8 mouse cellular contexts compared by ENCODE assay signal in the genomic region with DNA sequence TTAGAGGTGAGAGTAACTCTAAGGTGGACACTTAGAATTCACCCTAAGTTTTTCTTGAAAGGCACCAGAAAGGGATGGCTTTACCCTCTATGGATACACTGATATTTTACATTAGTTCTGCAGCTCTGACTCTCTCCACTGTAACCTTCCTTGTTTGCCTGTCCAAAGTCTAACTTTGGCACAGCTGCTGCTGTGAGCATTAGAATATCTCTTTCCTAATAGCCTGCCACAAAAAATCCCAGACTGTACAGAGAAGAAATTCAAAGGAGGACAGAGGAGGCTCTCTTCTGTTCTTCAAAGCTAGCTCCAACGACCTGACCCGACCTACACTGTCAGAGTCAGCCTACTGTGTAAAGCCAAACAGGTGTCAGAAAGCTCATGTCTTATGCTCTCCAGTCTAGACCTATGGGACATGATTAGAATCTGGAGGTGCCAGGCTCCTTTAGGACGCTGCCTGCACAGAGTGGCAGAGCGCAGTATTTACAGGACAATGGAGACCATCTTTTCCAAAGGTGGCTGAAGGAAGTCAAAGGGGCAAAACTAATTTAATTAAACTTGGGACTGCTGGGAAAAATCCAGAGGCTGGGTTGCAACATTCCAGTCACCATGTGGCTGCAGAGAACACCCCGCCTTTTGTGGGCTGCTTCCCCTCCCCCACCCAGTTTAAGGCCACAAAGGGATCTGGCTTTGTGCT. TPM values are rescaled to one million over a fixed set of nuclear protein-coding genes. Genes with fewer than 3 reads are reported as not detected.
A peak's percentile ranks its signal among the peaks of the same experiment; 100 is the strongest.
DNase-seq lines count a peak whose midpoint lies in the region; ATAC-seq and TF ChIP-seq lines count a peak whose summit lies in the region.

No protein-coding gene starts in this region.

- peaks cover 56% of the 10 kb centered on the region for H3K36me3 ChIP-seq in midbrain, embryonic 12.5 days

- H3K9ac ChIP-seq in midbrain, embryonic 12.5 days (replicated peaks), result no peak overlapping the region; the same call in 1 of the 2 replicates

- peak overlapping the region; percentile 60 for H3K27ac ChIP-seq in embryonic fibroblast, embryonic 13.5 days (ENCODE audit: insufficient read depth, low read length)
- peak overlapping the region; percentile 90 for H3K27ac ChIP-seq in midbrain, embryonic 12.5 days (replicated peaks)

- no peak for TF ChIP-seq POLR2A in embryonic fibroblast, embryonic 13.5 days (IDR thresholded peaks at IDR 0.05; ENCODE audit: low read depth, low read length)

- no peak for TF ChIP-seq CTCF in embryonic fibroblast, embryonic 13.5 days (IDR thresholded peaks at IDR 0.05; ENCODE audit: borderline replicate concordance, insufficient read depth, low read length)

- DNase-seq in R1 (ENCODE audit: low read depth, low spot score), result peak; percentile 94
- peak; percentile 63 to 69 for DNase-seq in heart, postnatal 10 days
- DNase-seq in kidney, postnatal 36 days, result peak; percentile 64 to 69
- DNase-seq in urinary bladder, postnatal 10 days (ENCODE audit: low spot score), result no peak

- peaks cover 18% of the 10 kb centered on the region for H3K4me1 ChIP-seq in embryonic fibroblast, embryonic 13.5 days (ENCODE audit: control insufficient read depth, insufficient read depth, low read length)
- peaks cover 68% of the 10 kb centered on the region for H3K4me1 ChIP-seq in midbrain, embryonic 12.5 days

- peak; percentile 87 for ATAC-seq in midbrain, embryonic 12.5 days (ENCODE audit: low FRiP score, low read depth)
- no peak for ATAC-seq in frontal cortex, adult (ENCODE audit: low TSS enrichment)
- no peak for ATAC-seq in erythroid progenitor cell, adult 5-6 weeks (replicated peaks; ENCODE audit: low FRiP score, poor library complexity, severe bottlenecking)

- H3K9me3 ChIP-seq in midbrain, embryonic 12.5 days, result no peaks in the 10 kb centered on the region

- intact Hi-C loops in heart, postnatal 10 days (cut with DNase I), result no loop called here

- H3K4me2 ChIP-seq in midbrain, embryonic 12.5 days (replicated peaks), result peak overlapping the region; percentile 72

- no peak overlapping the region for H3K4me3 ChIP-seq in embryonic fibroblast, embryonic 13.5 days (ENCODE audit: insufficient read depth, low read length)
- peak overlapping the region; percentile 20 for H3K4me3 ChIP-seq in midbrain, embryonic 12.5 days

- 0% methylated on average over 5 of the region's 5 CpGs for WGBS in midbrain, embryonic 12.5 days

- H3K27me3 ChIP-seq in midbrain, embryonic 12.5 days, result no peaks in the 10 kb centered on the region

RNA-seq across cellular contexts. Expression of a gene that starts 9.5 kb away (rescaled TPM):
- 233 and 320 TPM in 2 replicates for polyA plus RNA-seq in embryonic fibroblast, embryonic 13.5 days (2011; ENCODE audit: insufficient read length, low read depth, missing spikeins)
- 10 to 100 TPM; 24.6 to 28.1 TPM for total RNA-seq in heart, postnatal 10 days (2021)
- polyA plus RNA-seq in midbrain, embryonic 12.5 days (2016; fragmentation: Nextera tagmentation; extraction: Ambion mirVana), result 352 and 366 TPM in 2 replicates
- total RNA-seq in erythroid progenitor cell, adult 5-6 weeks (2015; ENCODE audit: low replicate concordance), result 1.4 and 2.1 TPM in 2 replicates
- 0.64 and 2.9 TPM in 2 replicates for total RNA-seq in erythroid progenitor cell, adult 5-6 weeks (2017; ENCODE audit: low replicate concordance)

Comparison
In these comparisons a context has a peak if more than half of its experiments do, and no peak if none do; other contexts are left out.
1. RNA of a gene that starts 9.5 kb away (total RNA-seq): 24.6 to 28.1 TPM in heart, postnatal 10 days; 0.64 to 2.9 TPM in erythroid progenitor cell, adult 5-6 weeks; every median in the first group is over 4 times any median in the second.